Comparison of ENCODE assay signal across 19 mouse cellular contexts in genomic region chr4:56008287-56008686, GRCm38 (mm10).
"Had no signal": no experiment of that assay in that cellular context is flagged by ENCODE, and none has a peak within 500 bp of the region (broad histone marks: within the 10 kb centered on the region; RNA-seq: fewer than 3 reads in every experiment).

No protein-coding gene starts in this region.

- H3K4me1 ChIP-seq: lung, embryonic 15.5 days; midbrain, embryonic 10.5 days; midbrain, embryonic 12.5 days; neural tube, embryonic 13.5 days; neural tube, embryonic 15.5 days had no signal

- H3K27me3 ChIP-seq: lung, embryonic 15.5 days; midbrain, embryonic 12.5 days; neural tube, embryonic 13.5 days; neural tube, embryonic 15.5 days had no signal

- DNase-seq: lung, adult 18-20 months; lung, postnatal 36 days; midbrain, embryonic 14.5 days; retina, postnatal 1 day; right cerebral cortex, adult 18-20 months; right cerebral cortex, postnatal 25 days; right cerebral cortex, postnatal 4 days; spleen, adult 18-20 months; thymus, adult 18-20 months; thymus, postnatal 14 days; thymus, postnatal 36 days had no signal

- H3K9me3 ChIP-seq: lung, embryonic 15.5 days; midbrain, embryonic 10.5 days; midbrain, embryonic 12.5 days; neural tube, embryonic 13.5 days; neural tube, embryonic 15.5 days had no signal

- ATAC-seq: midbrain, embryonic 16.5 days had no signal

- H3K27ac ChIP-seq: liver, embryonic 14.5 days; lung, embryonic 15.5 days; midbrain, embryonic 10.5 days; midbrain, embryonic 12.5 days; neural tube, embryonic 13.5 days; neural tube, embryonic 15.5 days had no signal

- H3K36me3 ChIP-seq: lung, embryonic 15.5 days; midbrain, embryonic 10.5 days; midbrain, embryonic 12.5 days; neural tube, embryonic 13.5 days; neural tube, embryonic 15.5 days had no signal

- H3K4me2 ChIP-seq: lung, embryonic 15.5 days; midbrain, embryonic 12.5 days; neural tube, embryonic 13.5 days; neural tube, embryonic 15.5 days had no signal

- H3K4me3 ChIP-seq: lung, embryonic 15.5 days; midbrain, embryonic 10.5 days; midbrain, embryonic 12.5 days; myocyte; neural tube, embryonic 13.5 days; neural tube, embryonic 15.5 days had no signal

- H3K9ac ChIP-seq: liver, embryonic 14.5 days; lung, embryonic 15.5 days; midbrain, embryonic 12.5 days; neural tube, embryonic 13.5 days; neural tube, embryonic 15.5 days had no signal
